Mouse (Mus musculus) activated CD4-positive, CD25-positive, alpha-beta regulatory T cell, adult 4 months (primary cell): ENCODE measurements around the gene Capn11. TPM values are rescaled to one million over a fixed set of nuclear protein-coding genes. Genes with fewer than 3 reads are reported as not detected.

Source experiments
- ATAC-seq: one replicate; pipeline ENCODE4 v1.8.0; 2017
- polyA plus RNA-seq, 2 experiments: library from polyadenylated mRNA; unstranded; fragments of 100-300 nt; shearing (Covaris generic); gene quantifications; one replicate each; pipeline ENCODE4 v1.2.1; 2017

The Capn11 gene
- under 1 TPM in 1 of 2 experiments, not detected in 1; 0.33 TPM for polyA plus RNA-seq

GRCm38 (mm10) chr17:45659225-45659624 lies at the start of gene Capn11:
TSS of gene Capn11 (minus strand) at chr17:45659325.
- no peak for ATAC-seq

GRCm38 (mm10) chr17:45708179-45708578 lies 49.1 kb upstream of the Capn11 start:
- ATAC-seq: no peak

- ATAC-seq: no peak
These were observed 48.3 kb upstream of the Capn11 start for GRCm38 (mm10) chr17:45707376-45707775.

- ATAC-seq: no peak
These were observed 47.7 kb upstream of the Capn11 start for GRCm38 (mm10) chr17:45706796-45707195.

GRCm38 (mm10) chr17:45703187-45703586 lies 44.1 kb upstream of the Capn11 start:
- no peak for ATAC-seq

- no peak for ATAC-seq
These were observed 43.1 kb upstream of the Capn11 start for GRCm38 (mm10) chr17:45702254-45702653.

- no peak for ATAC-seq
These were observed 42.1 kb upstream of the Capn11 start for GRCm38 (mm10) chr17:45701236-45701591.

- no peak for ATAC-seq
These were observed 41.5 kb upstream of the Capn11 start for GRCm38 (mm10) chr17:45700496-45701235.

- no peak for ATAC-seq
These were observed 40.1 kb upstream of the Capn11 start for GRCm38 (mm10) chr17:45699039-45699740.

GRCm38 (mm10) chr17:45698368-45698767 lies 39.2 kb upstream of the Capn11 start:
- no peak for ATAC-seq

- ATAC-seq: no peak
These were observed 37.9 kb upstream of the Capn11 start for GRCm38 (mm10) chr17:45696981-45697380.

GRCm38 (mm10) chr17:45695227-45696120 lies 36.3 kb upstream of the Capn11 start:
- no peak for ATAC-seq

- ATAC-seq: no peak
These were observed 34.9 kb upstream of the Capn11 start for GRCm38 (mm10) chr17:45693812-45694565.

- no peak for ATAC-seq
These were observed 33.0 kb upstream of the Capn11 start for GRCm38 (mm10) chr17:45692159-45692558.

- ATAC-seq: no peak
These were observed 30.9 kb upstream of the Capn11 start for GRCm38 (mm10) chr17:45690044-45690443.

GRCm38 (mm10) chr17:45689120-45689519 lies 30.0 kb upstream of the Capn11 start:
- ATAC-seq: no peak

- ATAC-seq: peak; percentile 57
These were observed 27.6 kb upstream of the Capn11 start, which contains the start of gene Tmem63b for GRCm38 (mm10) chr17:45686716-45687115. TSS of gene Tmem63b (minus strand) at chr17:45686905.

- peak; percentile 66 for ATAC-seq
These were observed 27.0 kb upstream of the Capn11 start, which contains the start of gene Mrpl14 for GRCm38 (mm10) chr17:45686093-45686619. TSS of gene Mrpl14 (plus strand) at chr17:45686322.

- peak; percentile 50 for ATAC-seq
These were observed 26.3 kb upstream of the Capn11 start for GRCm38 (mm10) chr17:45685171-45686092.

- ATAC-seq: no peak
These were observed 25.6 kb upstream of the Capn11 start for GRCm38 (mm10) chr17:45684667-45685131.

GRCm38 (mm10) chr17:45682843-45683242 lies 23.7 kb upstream of the Capn11 start:
- ATAC-seq: no peak
